Mouse (Mus musculus): Measurements from ENCODE around the gene Tmem192. TPM values are rescaled to one million over a fixed set of nuclear protein-coding genes. Genes with fewer than 3 reads are reported as not detected.

Tmem192 gene
- total RNA-seq (2021), result 10 to 100 TPM; 14.7 to 15.5 TPM
- long read RNA-seq, transcript Tmem192-201 (6 exons, 1,122 nt), result major isoform, 23 of 28 reads
- long read RNA-seq, partial matches to known transcripts, result 0 of 28 reads
- long read RNA-seq, other reads (novel, unspliced or antisense), result 5 of 28 reads

DNA sequence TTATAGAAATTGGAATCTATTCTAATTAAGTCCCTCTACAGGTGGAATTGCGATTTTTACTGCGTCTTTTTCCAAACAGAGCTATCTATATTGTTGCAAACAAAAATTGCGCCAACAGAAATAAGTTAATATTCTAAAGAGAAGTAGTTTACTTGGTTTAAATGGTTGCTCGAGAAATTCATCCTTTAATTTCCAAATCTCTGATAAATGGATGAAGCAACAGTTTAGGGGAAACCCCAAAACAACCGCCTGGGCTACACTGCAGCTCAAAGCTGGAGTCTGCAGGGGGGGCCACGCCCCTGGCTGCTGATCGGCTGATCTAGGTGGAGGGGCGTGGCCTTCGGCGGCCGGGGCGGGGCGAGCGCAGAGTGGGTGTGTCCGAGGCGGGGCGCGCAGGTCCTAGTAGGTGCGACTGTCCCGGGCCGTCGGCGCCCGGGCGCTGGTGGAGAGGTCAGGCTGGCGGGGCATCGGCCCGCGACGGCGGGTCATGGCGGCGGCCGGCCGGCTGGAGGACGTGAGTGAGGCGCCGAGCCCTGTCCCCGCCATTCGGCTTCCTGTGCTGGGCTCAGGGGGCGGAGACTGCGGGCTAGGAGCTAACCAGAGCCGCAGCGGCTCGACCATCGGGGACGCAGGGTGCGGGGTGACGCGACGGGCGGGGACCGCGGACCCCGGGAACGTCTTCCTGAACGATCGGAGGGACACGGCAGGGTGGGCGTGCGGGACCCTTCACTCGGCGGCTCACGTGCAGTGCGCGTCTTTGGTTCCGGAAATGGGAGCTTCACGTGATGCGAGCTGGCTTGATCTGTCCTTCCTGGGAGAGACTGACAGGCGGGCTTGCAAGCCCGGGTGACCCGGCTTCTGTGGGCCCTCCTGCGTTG, at the start of gene Tmem192:
Gene Tmem192 (plus strand): TSS at position 366 of the 878 bp plus-strand sequence.
- peak; percentile 92 to 96 for DNase-seq (ENCODE audit: low spot score in 2 of 2)

DNA sequence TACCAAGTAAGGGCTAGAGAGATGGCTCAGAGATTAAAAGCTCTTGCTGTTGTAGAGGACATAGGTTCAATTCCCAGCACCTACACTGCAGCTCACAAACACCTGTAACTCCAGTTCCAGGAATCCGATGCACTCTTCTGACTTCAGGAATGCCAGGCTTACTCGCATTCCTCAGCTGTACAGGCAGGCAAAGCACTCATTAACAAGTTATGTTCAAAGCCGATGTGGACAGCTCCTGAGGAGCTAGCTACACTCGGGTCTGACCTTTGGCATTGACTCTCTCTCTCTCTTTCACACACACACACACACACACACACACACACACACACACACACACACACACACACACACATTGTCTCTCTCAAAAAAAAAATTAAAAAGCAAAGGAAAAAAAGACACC, 48.3 kb upstream of the Tmem192 start:
- DNase-seq (ENCODE audit: low spot score in 2 of 2), result no peak

- DNase-seq (ENCODE audit: low spot score in 2 of 2), result no peak
Observed at GRCm38 (mm10) chr8:64900645-64901044, 46.3 kb upstream of the Tmem192 start.

DNA sequence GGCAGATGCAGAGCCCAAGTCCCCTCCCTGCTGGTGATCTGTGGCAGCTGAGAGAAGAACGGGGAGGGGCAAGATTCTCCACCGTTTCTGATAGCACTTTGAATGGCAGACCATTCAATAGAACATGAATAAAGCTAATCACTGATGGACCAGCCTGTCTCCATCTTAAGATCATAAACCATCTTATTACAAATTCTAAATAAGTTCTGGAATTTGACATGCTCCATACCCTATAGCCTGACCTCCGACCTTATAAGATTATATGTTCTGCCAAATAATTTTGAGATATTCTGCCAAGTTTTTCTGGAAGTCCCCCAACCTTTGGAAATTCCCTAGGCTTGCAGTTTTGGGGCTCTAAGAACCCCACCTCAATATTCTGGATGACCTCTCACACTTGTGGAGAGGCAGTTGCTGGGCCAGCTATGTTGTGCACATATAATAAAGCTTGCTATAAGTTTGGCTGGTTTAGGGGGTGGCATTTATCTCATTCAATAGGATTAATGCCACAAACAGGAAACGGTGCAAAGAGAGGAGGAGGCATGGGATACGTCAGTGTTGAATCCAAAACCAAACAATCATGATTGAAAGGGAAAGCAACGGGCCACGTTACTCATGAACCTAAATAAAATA, 45.3 kb upstream of the Tmem192 start:
- DNase-seq (ENCODE audit: low spot score in 2 of 2), result no peak

DNA sequence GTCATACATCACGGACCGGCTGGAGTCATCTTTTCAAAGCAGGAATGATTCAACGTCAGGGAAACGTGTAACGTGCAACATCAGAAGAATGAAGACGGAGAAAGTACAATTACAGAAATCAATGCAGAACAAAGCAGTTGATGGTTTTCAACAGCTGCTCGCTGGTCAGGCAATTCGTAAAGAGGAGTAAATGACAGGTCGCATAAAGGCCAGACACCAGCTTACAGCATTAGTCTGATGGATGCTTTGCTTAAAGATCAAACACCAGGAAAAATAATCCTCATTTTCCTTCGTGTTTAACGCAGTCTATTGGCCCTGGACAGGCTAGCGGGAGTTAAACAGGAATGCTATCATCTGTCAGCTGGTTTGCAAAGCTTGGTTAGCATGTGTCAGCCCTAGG, 44.8 kb upstream of the Tmem192 start:
- no peak for DNase-seq (ENCODE audit: low spot score in 2 of 2)

DNA sequence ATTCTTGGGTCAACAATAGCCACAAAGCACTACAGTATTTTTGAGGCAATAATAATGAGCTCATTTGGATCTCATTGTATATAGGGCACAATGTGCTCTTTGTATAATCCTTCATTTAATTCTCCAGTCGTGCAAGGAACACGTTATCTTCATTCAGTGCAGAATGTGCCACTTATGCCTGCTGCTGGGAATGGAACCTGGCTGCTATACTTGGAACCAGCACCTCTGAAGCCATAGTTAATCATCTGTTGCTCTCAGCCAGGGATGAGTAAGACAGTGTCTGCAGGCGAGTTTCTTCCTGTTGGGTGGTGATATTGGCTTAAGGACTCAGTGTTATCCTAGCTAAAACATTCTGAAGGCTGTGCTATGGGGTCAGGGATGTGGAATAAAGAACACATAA, 43.2 kb upstream of the Tmem192 start:
- no peak for DNase-seq (ENCODE audit: low spot score in 2 of 2)

- no peak for DNase-seq (ENCODE audit: low spot score in 2 of 2)
Observed at GRCm38 (mm10) chr8:64910026-64910425, 37.0 kb upstream of the Tmem192 start.

DNA sequence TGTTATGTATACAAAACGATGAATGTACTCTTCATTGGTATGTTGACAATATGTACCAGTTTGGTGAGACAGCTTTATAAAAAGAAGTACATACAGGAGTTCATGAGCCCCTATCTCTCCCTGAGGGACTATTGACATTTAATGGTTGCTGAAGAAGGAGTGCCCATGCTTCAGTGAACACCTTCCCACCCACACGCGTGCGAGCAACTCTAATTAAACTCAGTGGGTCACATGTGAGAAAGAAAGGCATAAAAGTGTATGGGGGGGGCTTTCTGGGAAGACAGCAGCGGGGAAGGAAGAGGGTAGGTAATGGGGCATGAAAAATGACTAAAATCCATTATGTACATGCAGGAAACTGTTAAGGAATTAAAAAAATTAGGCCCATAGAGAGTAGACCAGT, 30.2 kb upstream of the Tmem192 start:
- no peak for DNase-seq (ENCODE audit: low spot score in 2 of 2)

GRCm38 (mm10) chr8:64923329-64923728, 23.7 kb upstream of the Tmem192 start:
- DNase-seq (ENCODE audit: low spot score in 2 of 2), result no peak

GRCm38 (mm10) chr8:64925762-64926161, 21.2 kb upstream of the Tmem192 start:
- DNase-seq (ENCODE audit: low spot score in 2 of 2), result no peak

GRCm38 (mm10) chr8:64926355-64926754, 20.6 kb upstream of the Tmem192 start:
- DNase-seq (ENCODE audit: low spot score in 2 of 2), result no peak

GRCm38 (mm10) chr8:64928938-64929337, 18.0 kb upstream of the Tmem192 start:
- DNase-seq (ENCODE audit: low spot score in 2 of 2), result no peak

DNA sequence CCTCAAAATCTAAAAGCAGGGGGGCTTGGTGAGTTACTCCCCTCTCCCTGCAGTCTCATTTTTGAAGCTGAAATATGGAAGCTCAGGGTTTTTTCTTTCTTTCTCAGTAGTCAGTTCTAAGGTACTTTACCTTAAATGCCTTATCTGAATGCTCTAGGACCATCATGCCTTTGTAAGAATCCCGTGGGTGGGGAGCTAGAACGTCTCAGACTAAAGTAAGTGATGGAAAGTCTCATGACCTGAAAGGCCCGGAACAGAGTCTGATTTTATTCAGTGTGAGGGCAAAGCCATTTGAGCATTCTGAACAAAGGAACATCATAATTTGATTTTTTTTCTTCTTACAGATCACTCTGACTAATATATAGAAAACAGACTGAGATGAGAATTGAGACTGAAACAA, 12.0 kb upstream of the Tmem192 start:
- DNase-seq (ENCODE audit: low spot score in 2 of 2), result no peak

GRCm38 (mm10) chr8:64941019-64941418, 6.0 kb upstream of the Tmem192 start:
- no peak for DNase-seq (ENCODE audit: low spot score in 2 of 2)

GRCm38 (mm10) chr8:64941495-64941894, 5.5 kb upstream of the Tmem192 start:
- DNase-seq (ENCODE audit: low spot score in 2 of 2), result peak; percentile 92 to 94

GRCm38 (mm10) chr8:64942946-64943345, 4.0 kb upstream of the Tmem192 start:
- DNase-seq (ENCODE audit: low spot score in 2 of 2), result no peak

DNA sequence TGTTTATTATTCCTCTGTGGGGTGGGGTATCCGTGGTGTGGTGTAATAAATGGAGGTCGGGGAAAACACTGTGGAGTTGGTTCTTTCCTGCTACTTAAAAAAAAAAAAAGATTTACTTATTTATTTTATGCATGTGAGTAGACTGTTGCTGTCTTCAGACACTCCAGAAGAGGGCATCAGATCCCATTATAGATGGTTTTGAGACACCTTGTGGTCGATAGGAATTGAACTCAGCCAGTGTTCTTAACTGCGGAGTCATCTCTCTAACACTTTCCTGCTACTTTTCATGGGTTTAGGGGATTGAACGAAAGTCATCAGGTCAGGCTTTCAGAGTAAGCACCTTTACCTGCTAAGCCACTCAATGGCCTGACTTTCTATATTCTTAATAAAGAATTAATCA, 2.2 kb upstream of the Tmem192 start:
- DNase-seq (ENCODE audit: low spot score in 2 of 2), result no peak

DNA sequence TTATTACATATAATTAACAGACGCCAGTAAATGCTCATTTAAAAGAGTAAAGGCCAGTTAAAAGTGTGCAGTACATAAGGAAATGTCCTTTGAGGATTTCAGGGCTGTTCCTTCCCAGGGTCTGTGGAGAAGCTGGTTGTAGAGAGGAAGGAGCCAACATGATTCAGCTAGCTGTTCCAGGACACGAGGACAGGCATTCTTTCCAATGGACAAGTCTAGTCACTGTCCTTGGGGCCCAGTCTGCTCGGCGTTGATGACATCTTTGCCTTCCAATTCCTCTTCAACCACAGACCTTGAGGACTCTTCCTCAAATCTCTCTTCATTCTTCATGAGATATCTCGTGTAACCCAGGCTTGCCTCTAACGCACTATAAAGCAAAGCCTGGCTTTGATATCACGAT, 1.4 kb upstream of the Tmem192 start:
- no peak for DNase-seq (ENCODE audit: low spot score in 2 of 2)

GRCm38 (mm10) chr8:64946441-64946819, 555 bp upstream of the Tmem192 start:
- no peak for DNase-seq (ENCODE audit: low spot score in 2 of 2)

DNA sequence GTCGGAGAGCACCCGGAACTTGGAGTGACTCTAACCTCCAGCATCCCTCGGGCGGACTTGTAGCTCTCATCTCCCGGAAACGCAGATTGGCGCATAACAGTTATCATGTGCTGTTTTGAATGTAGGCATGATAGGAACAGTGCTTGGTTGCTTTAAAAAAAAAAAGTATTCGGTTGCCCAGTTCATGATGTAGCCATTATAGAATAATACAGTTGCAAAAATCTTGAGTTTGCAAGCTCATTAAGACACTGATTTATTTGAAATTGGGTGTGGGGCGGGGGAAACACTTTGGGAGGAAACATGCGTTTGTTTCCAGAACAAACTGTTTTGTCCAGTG, 681 bp downstream of the Tmem192 start:
- no peak for DNase-seq (ENCODE audit: low spot score in 2 of 2)

DNA sequence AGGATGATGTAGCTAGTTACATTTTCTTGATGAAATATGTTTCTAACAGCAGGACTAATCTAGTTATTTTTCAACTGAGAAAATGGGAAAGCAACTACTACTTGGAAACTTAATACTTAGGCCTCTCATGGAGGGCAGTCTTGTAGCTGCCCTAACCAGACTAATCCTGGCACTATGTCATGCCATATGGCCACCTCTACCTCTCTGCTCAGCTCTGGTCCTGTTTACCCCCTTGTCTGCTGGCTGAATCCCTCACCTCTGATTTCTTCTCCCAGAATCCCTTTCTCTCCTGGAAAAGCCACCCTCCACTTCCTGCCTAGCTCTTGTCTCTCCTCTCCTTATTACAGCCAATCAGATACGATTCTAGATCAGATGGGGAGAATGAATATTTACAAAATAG, 1.4 kb downstream of the Tmem192 start:
- DNase-seq (ENCODE audit: low spot score in 2 of 2), result no peak

DNA sequence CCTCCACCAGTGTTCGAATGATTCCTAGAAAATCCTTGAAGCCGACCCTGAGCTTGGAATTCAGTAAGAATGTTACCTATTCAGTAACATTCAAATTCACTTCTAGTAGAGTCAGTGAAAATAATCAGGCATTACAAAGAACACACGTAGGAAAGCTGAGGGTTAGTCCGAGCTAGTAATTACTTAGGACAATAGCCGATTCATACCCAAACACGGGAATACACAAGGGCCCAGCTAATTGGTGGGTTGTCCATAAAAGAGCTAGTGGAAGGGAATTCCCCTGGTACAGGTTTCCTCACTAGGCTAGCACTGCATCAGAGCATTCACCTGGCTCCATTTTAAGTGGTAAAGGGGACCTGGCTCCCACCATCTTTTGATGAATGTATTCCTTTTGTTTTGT, 5.1 kb downstream of the Tmem192 start:
- DNase-seq (ENCODE audit: low spot score in 2 of 2), result no peak

DNA sequence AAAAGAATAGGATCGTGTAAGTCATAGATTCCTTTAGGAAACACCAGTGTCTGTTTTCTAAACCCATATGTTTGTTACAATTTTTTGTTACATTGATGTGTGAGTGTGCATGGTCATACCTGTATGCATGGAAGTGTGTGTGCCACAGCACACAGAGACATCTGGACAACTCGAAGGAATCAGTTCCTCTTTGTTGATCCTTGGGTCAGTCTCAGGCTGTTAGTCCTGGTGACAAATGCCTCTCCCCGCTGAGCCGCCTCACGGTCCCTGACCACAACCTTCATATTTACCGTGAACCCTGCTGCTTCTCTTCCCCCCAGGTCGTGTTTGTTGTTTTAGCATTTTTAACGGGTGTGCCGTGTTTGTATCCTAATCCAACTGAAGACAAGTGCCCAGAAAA, 12.0 kb downstream of the Tmem192 start:
- no peak for DNase-seq (ENCODE audit: low spot score in 2 of 2)

Measured in layer of hippocampus, postnatal 10 days (tissue).